Mouse (Mus musculus) heart, embryonic 13.5 days (tissue): ENCODE data around the gene Anapc1. TPM values are rescaled to one million over a fixed set of nuclear protein-coding genes. Genes with fewer than 3 reads are reported as not detected.

Experiments
- ATAC-seq: fragments of 200-750 bp; cut with Nextera tagmentation; 2 replicates; pipeline ENCODE4 v1.8.0; 2017; ENCODE audit warnings: moderate TSS enrichment; ENCODE audit not compliant: insufficient number of reproducible peaks, low FRiP score, low TSS enrichment; ENCODE audit errors: extremely low read depth
- H3K27ac ChIP-seq: fragments of 300-500 bp; sonication (generic); replicated peaks from 2 replicates; pipeline ENCODE4 v1.5.1; 2015; ENCODE audit warnings: moderate library complexity, mild to moderate bottlenecking, inconsistent platforms
- H3K27me3 ChIP-seq: fragments of 300-500 bp; sonication (generic); replicated peaks from 2 replicates; pipeline ENCODE4 v1.6.1; 2015; ENCODE audit warnings: mild to moderate bottlenecking, inconsistent platforms
- H3K36me3 ChIP-seq: fragments of 300-500 bp; sonication (generic); 2 replicates; pipeline ENCODE4 v1.6.1; 2015; ENCODE audit warnings: mild to moderate bottlenecking, inconsistent platforms
- H3K4me1 ChIP-seq: fragments of 300-500 bp; sonication (generic); 2 replicates; pipeline ENCODE4 v1.6.1; 2015; ENCODE audit warnings: inconsistent platforms
- H3K4me2 ChIP-seq: fragments of 300-500 bp; sonication (generic); 2 replicates; pipeline ENCODE4 v1.6.1; 2015; ENCODE audit warnings: inconsistent platforms, mild to moderate bottlenecking, moderate library complexity
- H3K4me3 ChIP-seq: fragments of 300-500 bp; sonication (generic); 2 replicates; pipeline ENCODE4 v1.5.1; 2015; ENCODE audit warnings: moderate library complexity, mild to moderate bottlenecking, inconsistent platforms
- H3K9ac ChIP-seq: fragments of 300-500 bp; sonication (generic); 2 replicates; pipeline ENCODE4 v1.6.1; 2015; ENCODE audit warnings: inconsistent platforms, mild to moderate bottlenecking, moderate library complexity
- H3K9me3 ChIP-seq: fragments of 300-500 bp; sonication (generic); 2 replicates; pipeline ENCODE4 v1.6.1; 2016; ENCODE audit warnings: inconsistent platforms
- WGBS: fragments of 180-500 bp; shearing (Covaris S2); methylation state at CpG from one replicate; pipeline ENCODE4 v1.1.7; 2015; ENCODE audit warnings: mixed read lengths; 5-methylcytosine and 5-hydroxymethylcytosine counted together
- polyA plus RNA-seq: library from polyadenylated mRNA; unstranded; fragments of >200 nt; fragmentation: Nextera tagmentation; extraction: Ambion mirVana; gene quantifications from 2 replicates; pipeline ENCODE4 v1.2.1, GENCODE M21; 2015

Gene Anapc1
- polyA plus RNA-seq, 1 experiment from 2014 or later, result 42.9 TPM

DNA sequence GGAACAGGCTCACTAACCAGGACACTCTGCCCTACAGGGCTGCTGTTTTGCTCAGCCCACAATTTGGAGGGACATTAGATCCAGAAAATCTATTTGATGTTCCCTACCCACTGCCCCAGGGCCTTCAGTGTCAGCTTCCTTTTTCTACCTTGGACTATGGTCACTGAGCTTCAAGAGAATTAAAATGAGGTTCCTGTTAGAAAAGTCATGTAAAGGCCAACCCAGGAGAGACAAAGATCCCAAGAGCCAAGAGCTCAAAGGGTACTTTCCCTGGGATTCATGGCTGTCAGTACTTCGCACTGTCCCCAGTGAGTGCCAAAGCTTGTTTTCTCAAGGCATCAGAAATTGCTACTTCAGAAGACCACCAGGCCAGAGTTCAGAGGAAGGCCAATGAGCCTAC, 28.8 kb upstream of the Anapc1 start:
- Histone ChIP-seq H3K4me1 (peaks cover 45% of the 10 kb centered on the region), H3K27ac (no peak overlapping the region), H3K4me2 (no peak overlapping the region), H3K27me3 (no peaks in the 10 kb centered on the region), H3K36me3 (peaks cover 4% of the 10 kb centered on the region; the same call in 1 of the 2 replicates), H3K4me3 (no peak overlapping the region), H3K9me3 (no peaks in the 10 kb centered on the region; the same call in 1 of the 2 replicates), H3K9ac (no peak overlapping the region)
- WGBS, result 93% methylated on average over 1 of the region's 1 CpGs
- no peak for ATAC-seq

DNA sequence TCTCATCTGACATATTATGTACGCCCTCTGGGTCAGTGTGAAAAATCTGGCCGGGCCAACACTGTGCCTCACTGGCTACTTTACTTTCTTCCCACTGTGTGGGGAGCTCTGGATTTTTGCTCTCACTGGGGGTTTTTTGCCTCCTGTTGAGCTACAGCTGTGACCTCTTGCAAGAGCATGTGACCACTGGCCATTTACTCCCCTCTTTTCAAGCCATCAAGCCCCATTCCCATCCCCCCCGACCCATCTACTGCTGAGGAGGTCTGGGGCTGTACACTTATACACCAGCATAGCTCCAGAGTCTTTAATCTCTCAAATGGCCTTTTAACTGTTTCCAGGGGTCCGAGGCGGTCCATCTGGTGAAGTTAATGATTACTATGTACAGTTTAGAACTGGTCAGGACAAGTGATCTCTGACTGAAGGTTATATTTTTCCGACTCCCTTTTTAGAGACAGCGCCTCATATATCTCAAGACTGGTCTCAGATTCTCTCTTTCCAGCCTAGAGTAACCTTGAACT, 27.6 kb upstream of the Anapc1 start:
- no peak overlapping the region for H3K4me2 ChIP-seq
- H3K27me3 ChIP-seq, result no peaks in the 10 kb centered on the region
- H3K4me1 ChIP-seq, result peaks cover 45% of the 10 kb centered on the region
- 0 out of 2 replicates have a peak overlapping the region, but pooled peaks have one; percentile 77 for H3K27ac ChIP-seq
- no peak overlapping the region for H3K4me3 ChIP-seq
- 73% methylated on average over 7 of the region's 7 CpGs for WGBS
- H3K36me3 ChIP-seq, result no peaks in the 10 kb centered on the region
- no peak for ATAC-seq
- H3K9ac ChIP-seq, result no peak overlapping the region
- H3K9me3 ChIP-seq, result no peaks in the 10 kb centered on the region

DNA sequence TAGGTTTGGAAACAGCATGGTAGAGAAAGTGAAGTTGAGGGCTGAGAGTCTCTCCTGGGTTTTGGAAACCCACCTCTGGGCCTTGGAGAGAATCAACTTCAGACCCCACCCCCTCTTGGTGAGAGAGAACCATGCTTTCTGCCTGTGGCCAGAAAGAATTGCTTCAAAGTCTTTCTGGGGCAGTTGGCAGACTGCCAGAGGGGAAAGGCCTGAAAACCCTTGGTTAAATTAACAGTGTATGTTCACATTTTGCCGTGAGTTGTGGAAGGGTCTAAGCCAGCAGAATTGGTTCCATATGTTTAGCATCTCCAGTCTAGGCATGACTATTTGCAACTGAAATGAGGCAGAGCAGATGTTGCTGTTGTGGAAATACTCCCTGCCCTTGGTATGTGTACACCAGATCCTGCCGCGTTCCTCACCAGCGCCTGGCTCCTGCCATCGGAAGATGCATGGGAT, 26.4 kb upstream of the Anapc1 start:
- Histone ChIP-seq H3K27ac (peak overlapping the region; percentile 77), H3K4me2 (no peak overlapping the region), H3K36me3 (no peaks in the 10 kb centered on the region), H3K9me3 (no peaks in the 10 kb centered on the region), H3K27me3 (no peaks in the 10 kb centered on the region), H3K4me3 (no peak overlapping the region), H3K9ac (no peak overlapping the region), H3K4me1 (peaks cover 51% of the 10 kb centered on the region)
- 62% methylated on average over 5 of the region's 5 CpGs for WGBS
- ATAC-seq, result no peak

DNA sequence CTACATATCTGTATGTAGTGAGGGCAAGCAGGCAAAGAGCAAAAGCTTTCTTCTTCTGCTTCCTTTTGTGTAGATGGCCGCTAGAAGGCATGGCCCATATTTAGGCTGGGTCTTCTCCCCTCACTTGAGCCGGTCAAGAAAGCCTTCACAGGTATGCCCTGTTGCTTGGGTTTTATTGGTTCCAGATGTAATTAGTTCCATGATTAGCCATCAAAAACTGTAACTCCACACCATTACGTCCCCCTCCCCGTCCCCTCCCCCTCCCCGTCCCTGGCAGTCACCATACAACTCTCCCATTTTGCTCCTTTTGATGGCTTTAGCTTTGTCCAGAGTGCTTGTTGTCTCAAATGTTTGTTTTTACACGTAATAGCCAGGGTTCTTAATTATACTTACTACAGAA, 25.7 kb upstream of the Anapc1 start:
- H3K9ac ChIP-seq, result no peak overlapping the region
- no peaks in the 10 kb centered on the region for H3K36me3 ChIP-seq
- H3K9me3 ChIP-seq, result no peaks in the 10 kb centered on the region
- WGBS, result 85% methylated on average over 6 of the region's 6 CpGs
- peak overlapping the region; percentile 77 for H3K27ac ChIP-seq
- ATAC-seq, result no peak
- H3K27me3 ChIP-seq, result no peaks in the 10 kb centered on the region
- H3K4me2 ChIP-seq, result no peak overlapping the region
- no peak overlapping the region for H3K4me3 ChIP-seq
- H3K4me1 ChIP-seq, result peaks cover 47% of the 10 kb centered on the region

DNA sequence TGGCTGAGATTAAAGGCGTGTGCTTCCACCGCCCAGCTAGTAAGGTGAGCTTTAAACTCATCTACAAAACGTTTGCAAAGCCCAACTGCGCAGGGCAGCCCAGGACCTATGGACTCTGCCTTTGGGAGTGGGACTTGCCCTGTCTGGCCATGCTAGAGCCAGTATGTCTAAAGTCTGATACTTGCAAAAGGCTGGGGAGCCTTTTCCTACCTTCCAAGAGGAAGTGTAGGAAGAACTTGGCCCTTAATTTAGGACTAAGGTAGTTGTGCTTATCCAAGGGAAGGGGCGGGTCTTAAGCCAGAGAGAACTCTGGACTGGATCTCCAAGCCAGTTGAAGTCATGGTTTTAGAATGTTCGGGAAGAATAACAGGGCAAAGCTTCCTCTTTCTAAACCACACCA, 23.4 kb upstream of the Anapc1 start:
- 74% methylated on average over 6 of the region's 6 CpGs for WGBS
- no peak for ATAC-seq

DNA sequence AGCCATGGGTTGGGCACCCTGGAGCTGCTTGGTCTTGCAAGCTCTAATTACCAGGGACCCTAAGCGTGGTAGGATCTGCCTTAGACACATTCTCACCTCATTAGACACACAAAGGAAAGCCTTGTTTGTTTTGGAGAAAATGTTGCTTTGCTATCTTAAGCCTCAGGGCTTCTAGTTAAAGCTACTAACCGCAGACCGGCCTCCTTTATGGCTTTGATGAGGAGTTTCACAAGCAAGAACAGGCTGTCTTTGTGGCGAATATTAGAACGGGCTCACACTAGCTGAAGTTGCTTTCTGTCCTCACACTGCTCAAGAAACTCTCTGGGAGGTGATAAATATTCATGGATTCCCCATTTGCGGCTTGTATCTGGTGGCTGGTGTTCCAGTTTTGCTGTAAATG, 22.1 kb upstream of the Anapc1 start:
- H3K4me1 ChIP-seq, result peaks cover 25% of the 10 kb centered on the region
- no peak overlapping the region for H3K4me3 ChIP-seq
- no peak overlapping the region for H3K9ac ChIP-seq
- WGBS, result 44% methylated on average over 6 of the region's 6 CpGs
- ATAC-seq, result no peak
- no peaks in the 10 kb centered on the region for H3K9me3 ChIP-seq
- H3K36me3 ChIP-seq, result no peaks in the 10 kb centered on the region
- no peak overlapping the region for H3K4me2 ChIP-seq
- no peaks in the 10 kb centered on the region for H3K27me3 ChIP-seq
- no peak overlapping the region for H3K27ac ChIP-seq

More for the DNA sequence above, 23.4 kb upstream of the Anapc1 start:
- H3K4me3 ChIP-seq, result no peak overlapping the region
- H3K9me3 ChIP-seq, result no peaks in the 10 kb centered on the region
- H3K27me3 ChIP-seq, result no peaks in the 10 kb centered on the region
- no peak overlapping the region for H3K4me2 ChIP-seq
- H3K4me1 ChIP-seq, result peaks cover 36% of the 10 kb centered on the region
- no peak overlapping the region for H3K27ac ChIP-seq
- no peak overlapping the region for H3K9ac ChIP-seq
- H3K36me3 ChIP-seq, result no peaks in the 10 kb centered on the region

DNA sequence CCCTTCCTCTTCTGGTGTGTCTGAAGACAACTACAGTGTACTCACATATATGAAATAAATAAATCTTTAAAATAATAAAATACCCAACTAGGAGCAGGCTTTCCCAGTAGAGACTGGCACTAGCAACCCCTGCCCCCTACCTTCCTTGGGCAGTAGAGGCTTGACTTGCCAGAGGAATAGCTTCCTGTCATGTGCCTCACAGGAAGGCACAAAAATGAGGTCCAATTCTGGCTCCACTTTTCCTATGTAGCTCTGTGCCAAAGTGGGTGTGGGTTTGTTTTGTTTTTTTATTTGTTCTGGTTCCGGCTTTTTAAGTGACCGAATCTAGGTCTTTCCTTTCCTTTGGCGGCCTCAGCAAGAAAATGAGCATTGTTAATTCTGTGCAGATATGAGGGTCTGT, 17.3 kb upstream of the Anapc1 start:
- H3K4me1 ChIP-seq, result peaks cover 18% of the 10 kb centered on the region
- 87% methylated on average over 3 of the region's 3 CpGs for WGBS

DNA sequence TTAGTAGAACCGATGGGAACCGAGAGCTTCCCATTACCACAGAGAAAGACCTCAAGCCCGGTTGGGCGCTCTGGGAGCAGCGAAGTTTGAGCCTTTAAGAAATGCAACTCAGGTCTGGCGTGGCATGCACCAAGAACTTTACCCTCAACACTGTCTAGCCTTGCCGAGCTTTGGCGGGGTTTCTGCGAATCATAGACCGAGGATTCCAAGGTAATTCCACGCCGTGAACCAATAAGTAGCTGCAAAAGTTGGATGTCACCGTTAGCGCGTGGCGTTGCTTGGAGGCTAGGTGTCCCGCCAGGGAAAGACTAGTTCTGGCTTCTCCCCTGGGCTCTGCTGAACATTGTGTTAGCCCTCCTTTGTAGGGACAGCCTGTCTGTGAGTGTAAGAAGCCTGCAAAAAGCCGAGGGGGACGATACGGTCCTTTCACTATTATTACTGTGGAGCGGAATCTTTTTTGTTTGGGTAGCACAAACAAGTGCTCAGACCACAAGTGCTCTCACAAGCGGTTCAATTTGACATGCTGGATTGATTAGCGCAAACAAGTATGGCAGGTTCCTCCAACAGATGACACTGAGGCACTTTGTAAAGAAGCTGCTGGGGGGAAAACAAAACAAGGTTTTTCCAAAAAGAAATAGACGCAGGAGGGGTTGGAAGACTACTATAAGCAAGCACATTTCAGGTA, 12.2 kb upstream of the Anapc1 start:
- peak overlapping the region; percentile 87 for H3K27ac ChIP-seq
- H3K27me3 ChIP-seq, result no peaks in the 10 kb centered on the region
- no peaks in the 10 kb centered on the region for H3K36me3 ChIP-seq
- H3K9me3 ChIP-seq, result no peaks in the 10 kb centered on the region
- peak overlapping the region; percentile 84 for H3K9ac ChIP-seq
- H3K4me2 ChIP-seq, result peak overlapping the region; percentile 74
- H3K4me1 ChIP-seq, result peaks cover 22% of the 10 kb centered on the region
- no peak; the same call in 1 of the 2 replicates for ATAC-seq
- 1% methylated on average over 24 of the region's 24 CpGs for WGBS
- H3K4me3 ChIP-seq, result peak overlapping the region; percentile 66

More for the DNA sequence above, 17.3 kb upstream of the Anapc1 start:
- ATAC-seq, result no peak
- H3K9me3 ChIP-seq, result no peaks in the 10 kb centered on the region
- no peak overlapping the region for H3K9ac ChIP-seq
- no peak overlapping the region for H3K4me2 ChIP-seq
- H3K36me3 ChIP-seq, result no peaks in the 10 kb centered on the region
- H3K27ac ChIP-seq, result no peak overlapping the region
- H3K27me3 ChIP-seq, result no peaks in the 10 kb centered on the region
- no peak overlapping the region for H3K4me3 ChIP-seq

DNA sequence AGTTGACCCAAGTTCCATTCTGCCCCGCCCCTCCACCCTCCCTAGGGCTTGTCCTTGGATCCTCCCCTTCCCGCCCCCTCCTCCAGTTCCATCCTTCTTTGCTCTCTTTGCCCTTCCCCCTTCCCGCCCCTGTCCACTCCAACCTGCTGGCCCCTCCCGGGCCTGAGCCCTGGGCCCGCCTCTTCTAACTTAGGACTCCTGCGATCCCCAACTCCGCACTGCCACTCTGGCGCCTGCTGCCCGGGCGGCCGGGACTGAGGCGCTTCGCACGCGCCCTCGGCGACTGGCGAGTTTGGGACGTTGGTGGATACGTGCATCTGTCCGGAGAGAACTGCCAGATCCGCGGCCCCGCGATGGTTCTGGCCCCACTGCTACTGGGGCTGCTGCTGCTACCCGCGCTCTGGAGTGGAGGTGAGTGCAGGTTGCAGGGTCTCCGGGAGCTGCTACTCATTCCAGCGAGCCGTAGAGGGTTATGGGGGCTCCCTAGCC, 11.5 kb upstream of the Anapc1 start, which contains the start of gene Mertk:
Mertk (plus strand) TSS at position 264 of the 489 bp plus-strand sequence.
- H3K36me3 ChIP-seq, result no peaks in the 10 kb centered on the region
- peak; percentile 80 for ATAC-seq
- peak within 1 kb of the TSS; percentile 87 for H3K27ac ChIP-seq
- H3K4me2 ChIP-seq, result peak within 1 kb of the TSS; percentile 74
- no peaks in the 10 kb centered on the region for H3K27me3 ChIP-seq
- no peaks in the 10 kb centered on the region for H3K9me3 ChIP-seq
- peaks cover 21% of the 10 kb centered on the region for H3K4me1 ChIP-seq
- peak within 1 kb of the TSS; percentile 84 for H3K9ac ChIP-seq
- WGBS, result under 1% methylated on average over 30 of the region's 30 CpGs
- H3K4me3 ChIP-seq, result peak within 1 kb of the TSS; percentile 66

DNA sequence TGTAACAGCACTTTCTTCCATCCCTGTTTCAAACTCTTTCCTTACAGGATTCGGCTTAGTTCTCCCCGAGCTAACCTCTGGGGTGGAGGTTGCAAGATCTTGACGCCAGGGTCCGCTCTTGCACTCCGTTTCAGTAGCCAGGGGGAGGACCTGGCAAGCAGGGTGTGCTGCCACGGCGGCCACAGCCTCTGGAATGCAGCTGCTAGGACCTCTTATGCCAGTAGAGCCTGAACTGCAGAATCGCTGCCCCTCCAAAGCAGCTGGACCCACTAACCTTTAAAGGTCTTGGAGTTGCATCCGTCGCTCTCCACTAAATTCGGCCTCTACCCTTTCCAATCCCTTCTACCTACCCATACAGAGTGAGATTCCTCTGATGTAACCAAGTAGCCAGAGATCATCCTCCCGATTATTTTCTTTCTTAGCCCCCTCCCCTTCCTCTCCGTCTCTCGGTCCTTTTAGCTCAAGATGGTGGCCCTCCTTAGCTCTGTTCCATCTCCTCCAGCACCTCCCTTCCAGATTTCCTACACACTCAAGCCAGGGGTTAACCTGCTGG, 11.0 kb upstream of the Anapc1 start:
- under 1% methylated on average over 14 of the region's 14 CpGs for WGBS
- peak overlapping the region; percentile 87 for H3K27ac ChIP-seq
- peak; percentile 80 for ATAC-seq
- H3K9me3 ChIP-seq, result no peaks in the 10 kb centered on the region
- peaks cover 21% of the 10 kb centered on the region for H3K4me1 ChIP-seq
- no peaks in the 10 kb centered on the region for H3K27me3 ChIP-seq
- peak overlapping the region; percentile 84 for H3K9ac ChIP-seq
- H3K36me3 ChIP-seq, result no peaks in the 10 kb centered on the region
- H3K4me2 ChIP-seq, result peak overlapping the region; percentile 74
- peak overlapping the region; percentile 66 for H3K4me3 ChIP-seq

DNA sequence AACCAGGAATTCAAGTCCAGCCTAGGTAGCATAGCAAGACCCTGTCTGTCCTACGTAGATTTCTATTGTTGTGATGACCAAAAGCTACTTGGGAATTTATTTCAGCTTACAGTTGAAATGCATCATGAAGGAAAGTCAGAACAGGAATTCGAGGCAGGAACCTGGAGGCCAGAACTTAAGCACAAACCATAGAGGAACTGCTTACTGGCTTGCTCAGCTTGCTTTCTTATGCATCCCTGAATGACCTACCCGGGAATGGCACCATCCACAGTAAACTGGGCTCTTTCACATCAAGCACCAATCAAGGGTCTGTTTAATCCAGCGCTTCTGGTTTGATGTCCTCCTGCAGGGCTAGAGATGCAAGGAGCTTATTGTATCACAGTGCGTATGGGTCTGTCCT, 10.4 kb upstream of the Anapc1 start:
- no peak overlapping the region for H3K27ac ChIP-seq
- no peaks in the 10 kb centered on the region for H3K27me3 ChIP-seq
- H3K36me3 ChIP-seq, result no peaks in the 10 kb centered on the region
- no peaks in the 10 kb centered on the region for H3K9me3 ChIP-seq
- H3K4me3 ChIP-seq, result peak overlapping the region; percentile 66; the same call in 1 of the 2 replicates
- H3K4me1 ChIP-seq, result peaks cover 21% of the 10 kb centered on the region
- WGBS, result 44% methylated on average over 5 of the region's 5 CpGs
- no peak for ATAC-seq
- H3K4me2 ChIP-seq, result peak overlapping the region; percentile 74
- peak overlapping the region; percentile 26 for H3K9ac ChIP-seq
